Mouse (Mus musculus) thymus, adult 2 months (tissue): ENCODE measurements around the gene Nlrx1.

Experiments used
- CTCF ChIP-seq: fragments of 200-500 bp; IDR thresholded peaks from 2 replicates; pipeline ENCODE4 v1.5.1; 2012; ENCODE audit warnings: mild to moderate bottlenecking, control low read depth, low read length, moderate library complexity, borderline replicate concordance; ENCODE audit not compliant: control insufficient read depth, poor library complexity, insufficient read depth; ENCODE audit errors: extremely low read depth
- POLR2A ChIP-seq: fragments of 200-500 bp; IDR thresholded peaks from 2 replicates; pipeline ENCODE4 v1.6.1; 2012; ENCODE audit warnings: mild to moderate bottlenecking, low read length, control low read depth, moderate library complexity; ENCODE audit not compliant: control insufficient read depth, poor library complexity, insufficient read depth; ENCODE audit errors: extremely low read depth

DNA sequence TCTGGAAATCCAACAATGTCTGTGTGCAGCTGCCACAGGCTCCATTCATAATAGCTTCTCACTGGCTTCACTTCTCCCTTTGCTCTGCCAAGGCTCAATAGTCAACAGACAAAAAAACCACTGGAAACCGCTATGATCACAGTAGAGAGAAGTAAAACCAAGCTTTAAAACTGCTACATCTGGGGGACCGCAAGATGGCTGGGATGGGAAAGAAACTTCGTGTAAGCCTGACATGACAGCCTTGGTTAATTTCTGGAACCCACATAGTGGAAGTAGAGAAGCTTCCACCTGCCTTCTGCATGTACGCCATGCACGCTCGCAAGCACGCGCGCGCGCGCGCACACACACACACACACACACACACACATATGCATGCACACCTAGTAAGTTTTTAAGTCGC is 54.9 kb downstream of the Nlrx1 start:
- TF ChIP-seq CTCF (no peak), POLR2A (no peak)
